ENCODE assay signal across 11 mouse cellular contexts in the genomic region with DNA sequence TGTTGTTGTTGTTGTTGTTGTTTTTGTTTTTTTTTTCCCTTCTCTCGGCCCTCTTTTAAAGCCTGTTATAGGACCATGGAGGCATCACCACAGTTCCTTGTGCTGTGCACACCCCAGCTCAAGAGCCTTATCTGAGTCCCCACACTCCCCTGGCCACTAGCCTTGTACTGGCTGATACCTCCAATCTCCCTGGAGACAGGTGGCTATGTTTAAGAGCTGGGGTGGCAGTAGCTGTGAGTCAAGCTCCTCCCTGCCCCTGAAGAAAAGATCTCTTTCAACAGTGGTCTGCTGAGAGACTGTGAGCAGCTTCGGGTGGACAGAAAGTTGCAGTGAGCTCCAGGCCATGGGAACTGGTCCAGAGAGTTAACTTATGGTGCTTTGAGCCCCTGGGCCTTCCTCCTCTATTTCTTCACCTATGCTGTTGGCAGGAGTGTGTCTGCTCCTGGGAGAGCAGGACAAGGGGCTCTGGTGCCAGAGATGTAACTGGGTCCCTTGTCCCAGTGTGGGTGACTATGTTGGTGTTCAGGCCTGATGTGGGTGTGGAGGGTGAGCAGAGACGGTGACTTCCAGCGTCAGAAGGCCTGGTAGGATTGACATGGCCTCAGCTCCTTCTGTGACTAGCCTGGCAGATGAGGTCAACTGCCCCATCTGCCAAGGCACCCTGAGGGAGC. TPM values are rescaled to one million over a fixed set of nuclear protein-coding genes. Genes with fewer than 3 reads are reported as not detected.
DNase-seq lines count a peak whose midpoint lies in the region; ATAC-seq and TF ChIP-seq lines count a peak whose summit lies in the region.
"Had no signal": no experiment of that assay in that cellular context is flagged by ENCODE, and none has a peak within 500 bp of the region (broad histone marks: within the 10 kb centered on the region; RNA-seq: fewer than 3 reads in every experiment).

A gene (plus strand): TSS at position 291 of the 671 bp plus-strand sequence.

- no peaks in the 10 kb centered on the region for H3K36me3 ChIP-seq in intestine, embryonic 15.5 days
- H3K36me3 ChIP-seq in intestine, postnatal 0 days (ENCODE audit: control insufficient read depth, insufficient read depth) = no peaks in the 10 kb centered on the region
- H3K36me3 ChIP-seq in intestine, embryonic 16.5 days (ENCODE audit: control insufficient read depth, insufficient read depth, low read length) = no peaks in the 10 kb centered on the region
- H3K36me3 ChIP-seq: embryonic facial prominence, embryonic 12.5 days had no signal

- 0 out of 2 replicates have a peak, but pooled peaks cover 5% of the 10 kb centered on the region for H3K27me3 ChIP-seq in intestine, embryonic 15.5 days (replicated peaks)
- H3K27me3 ChIP-seq in intestine, postnatal 0 days (replicated peaks; ENCODE audit: control insufficient read depth, insufficient read depth, low read length) = no peaks in the 10 kb centered on the region
- H3K27me3 ChIP-seq in intestine, embryonic 16.5 days (replicated peaks; ENCODE audit: control insufficient read depth, insufficient read depth, low read length) = peaks cover 4% of the 10 kb centered on the region; the same call in 1 of the 2 replicates

- H3K4me2 ChIP-seq in intestine, embryonic 15.5 days (replicated peaks) = no peak within 1 kb of the TSS; the same call in 1 of the 2 replicates
- no peak within 1 kb of the TSS for H3K4me2 ChIP-seq in intestine, postnatal 0 days (replicated peaks; ENCODE audit: low read depth)
- no peak within 1 kb of the TSS for H3K4me2 ChIP-seq in intestine, embryonic 16.5 days (ENCODE audit: low read depth, low read length)
- H3K4me2 ChIP-seq: embryonic facial prominence, embryonic 12.5 days had no signal

- intact Hi-C loops in left cerebral cortex, postnatal 4 days (cut with DNase I) = no loop called here

- no peak within 1 kb of the TSS for H3K4me3 ChIP-seq in intestine, embryonic 15.5 days (replicated peaks)
- no peak within 1 kb of the TSS for H3K4me3 ChIP-seq in intestine, postnatal 0 days (ENCODE audit: low read depth, low read length)
- no peak within 1 kb of the TSS for H3K4me3 ChIP-seq in intestine, embryonic 16.5 days (ENCODE audit: low read length)
- H3K4me3 ChIP-seq: embryonic facial prominence, embryonic 12.5 days had no signal

- no peaks in the 10 kb centered on the region for H3K9me3 ChIP-seq in intestine, embryonic 15.5 days
- no peaks in the 10 kb centered on the region for H3K9me3 ChIP-seq in intestine, postnatal 0 days (ENCODE audit: control insufficient read depth)
- H3K9me3 ChIP-seq in intestine, embryonic 16.5 days (ENCODE audit: control insufficient read depth, low read length) = no peaks in the 10 kb centered on the region
- H3K9me3 ChIP-seq: embryonic facial prominence, embryonic 12.5 days had no signal

- no peak for TF ChIP-seq CTCF in intestine, postnatal 0 days (IDR thresholded peaks at IDR 0.05; ENCODE audit: low read depth)

- peak; percentile 35; the same call in 1 of the 2 replicates for ATAC-seq in intestine, embryonic 15.5 days
- ATAC-seq in intestine, postnatal 0 days = no peak
- peak; percentile 55 for ATAC-seq in intestine, embryonic 16.5 days

- no peak within 1 kb of the TSS for H3K9ac ChIP-seq in intestine, embryonic 15.5 days
- H3K9ac ChIP-seq in intestine, postnatal 0 days (ENCODE audit: low read depth, low read length) = no peak within 1 kb of the TSS
- 0 out of 2 replicates have a peak within 1 kb of the TSS, but pooled peaks have one; percentile 24 for H3K9ac ChIP-seq in intestine, embryonic 16.5 days (ENCODE audit: low read depth, low read length)
- H3K9ac ChIP-seq: embryonic facial prominence, embryonic 12.5 days had no signal

- 78% methylated on average over 4 of the region's 4 CpGs for WGBS in intestine, embryonic 15.5 days
- WGBS in intestine, postnatal 0 days = 72% methylated on average over 4 of the region's 4 CpGs
- 71% methylated on average over 4 of the region's 4 CpGs for WGBS in intestine, embryonic 16.5 days

- peak; percentile 93 for DNase-seq in c-Kit-negative CD71-positive TER-119-positive erythroid progenitor cells, embryonic 14.5 days (ENCODE audit: low read depth, low spot score)
- DNase-seq in spleen, postnatal 10 days (ENCODE audit: low spot score in 2 of 2) = peak; percentile 78 to 86
- DNase-seq in left cerebral cortex, postnatal 4 days = no peak
- DNase-seq in thymus, adult 18-20 months = no peak
- DNase-seq: thymus, postnatal 36 days had no signal

- no peak within 1 kb of the TSS for H3K27ac ChIP-seq in intestine, embryonic 15.5 days
- no peak within 1 kb of the TSS for H3K27ac ChIP-seq in intestine, postnatal 0 days (ENCODE audit: low read depth, low read length)
- no peak within 1 kb of the TSS for H3K27ac ChIP-seq in intestine, embryonic 16.5 days (ENCODE audit: low read length)
- H3K27ac ChIP-seq: embryonic facial prominence, embryonic 12.5 days had no signal

- 0 out of 2 replicates have a peak, but pooled peaks cover 2% of the 10 kb centered on the region for H3K4me1 ChIP-seq in intestine, embryonic 15.5 days (replicated peaks)
- H3K4me1 ChIP-seq in intestine, postnatal 0 days (replicated peaks; ENCODE audit: control insufficient read depth, insufficient read depth, low read length) = no peaks in the 10 kb centered on the region
- 0 out of 2 replicates have a peak, but pooled peaks cover 4% of the 10 kb centered on the region for H3K4me1 ChIP-seq in intestine, embryonic 16.5 days (ENCODE audit: control insufficient read depth, insufficient read depth, low read length)
- H3K4me1 ChIP-seq: embryonic facial prominence, embryonic 12.5 days had no signal

RNA-seq across cellular contexts. Expression of the gene that starts here (rescaled TPM):
- polyA plus RNA-seq in intestine, embryonic 15.5 days (2015; fragmentation: Nextera tagmentation; extraction: Ambion mirVana) = 4.8 and 5.2 TPM in 2 replicates
- polyA plus RNA-seq in intestine, postnatal 0 days (2015; fragmentation: Nextera tagmentation; extraction: Ambion mirVana) = 0.07 and 0.21 TPM in 2 replicates
- polyA plus RNA-seq in intestine, embryonic 16.5 days (2015; fragmentation: Nextera tagmentation; extraction: Ambion mirVana) = 3.3 and 5.7 TPM in 2 replicates
- total RNA-seq in left cerebral cortex, postnatal 4 days (2021) = not detected
- total RNA-seq: gastrocnemius, adult 8-10 months; layer of hippocampus, postnatal 14 days had no signal

Comparison
In these comparisons a context has a peak if more than half of its experiments do, and no peak if none do; other contexts are left out.
1. DNase-seq: peak in c-Kit-negative CD71-positive TER-119-positive erythroid progenitor cells, embryonic 14.5 days (single experiment) and spleen, postnatal 10 days (2 of 2); none in left cerebral cortex, postnatal 4 days (single experiment) and thymus, adult 18-20 months (0 of 2).